Mouse (Mus musculus) retina, postnatal 1 day (tissue): ENCODE data around the gene Mgat1.

Experiments
- DNase-seq: peaks from one replicate; pipeline ENCODE4 v3.0.0-alpha.2; 2012

The Mgat1 gene

DNA sequence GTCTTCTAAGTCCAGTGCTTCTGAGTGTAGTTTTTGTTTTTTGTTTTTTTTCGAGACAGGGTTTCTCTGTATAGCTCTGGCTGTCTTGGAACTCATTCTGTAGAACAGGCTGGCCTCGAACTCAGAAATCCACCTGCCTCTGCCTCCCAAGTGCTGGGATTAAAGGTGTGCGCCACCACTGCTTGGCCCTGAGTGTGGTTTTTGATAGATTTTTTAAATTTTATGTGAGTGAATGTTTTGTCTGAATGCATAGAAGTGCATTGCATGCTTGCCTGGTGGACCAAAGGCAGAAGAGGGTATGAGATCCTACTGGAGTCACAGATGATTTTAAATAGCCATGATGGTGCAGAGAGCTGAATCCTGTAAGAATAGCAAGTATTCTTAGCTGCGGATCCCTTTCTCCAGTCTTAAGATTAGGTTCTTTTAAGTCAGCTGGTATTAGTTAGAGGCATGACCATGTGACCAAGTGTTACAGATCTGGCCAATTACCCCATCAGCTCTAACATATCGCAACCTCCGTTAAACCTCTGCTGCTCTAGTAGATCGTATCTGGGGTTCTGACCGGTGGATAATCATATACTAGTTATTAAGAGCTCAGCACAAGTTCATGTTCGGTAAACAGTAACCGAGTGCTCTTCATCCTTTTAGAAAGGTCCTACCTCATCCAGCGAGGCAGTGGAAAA is 906 bp upstream of the Mgat1 start:
- peak; percentile 60 for DNase-seq

DNA sequence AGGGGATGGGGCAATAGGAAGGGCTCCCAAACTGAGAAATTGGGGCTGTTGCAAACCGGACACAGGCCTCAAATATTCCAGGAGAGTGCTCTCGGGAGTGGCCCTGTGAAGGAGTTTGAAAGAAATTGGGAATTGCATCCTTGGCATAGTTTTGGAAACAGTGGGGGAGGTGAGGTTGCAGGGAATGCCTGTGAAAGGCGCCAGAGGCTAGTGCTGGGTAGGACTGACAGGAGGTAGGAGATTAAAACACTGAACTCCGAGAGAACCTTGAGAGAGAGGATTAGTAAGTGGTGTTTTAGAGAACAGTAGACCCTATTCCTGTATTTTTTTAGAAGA is 572 bp downstream of the Mgat1 start:
- no peak for DNase-seq

DNA sequence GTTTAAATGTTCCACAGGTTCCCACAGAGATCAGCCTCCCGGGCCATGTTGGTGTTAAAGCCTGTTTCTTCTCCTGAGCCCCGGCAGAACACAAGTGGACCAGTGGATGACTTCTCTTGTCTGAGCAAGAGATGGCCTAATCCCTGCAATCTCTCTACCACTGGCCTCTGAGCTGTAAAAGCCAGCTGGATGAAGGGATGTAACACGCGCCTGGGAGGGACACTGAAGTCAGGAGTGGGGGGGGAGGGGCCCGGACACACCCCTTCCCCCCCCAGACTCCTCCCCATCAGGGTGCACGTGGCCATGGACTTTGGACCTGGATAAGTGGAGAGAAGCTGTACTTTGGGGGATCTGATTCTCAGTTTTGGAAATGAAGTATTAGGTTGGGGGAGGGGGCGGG is 1.2 kb downstream of the Mgat1 start:
- peak; percentile 67 for DNase-seq

DNA sequence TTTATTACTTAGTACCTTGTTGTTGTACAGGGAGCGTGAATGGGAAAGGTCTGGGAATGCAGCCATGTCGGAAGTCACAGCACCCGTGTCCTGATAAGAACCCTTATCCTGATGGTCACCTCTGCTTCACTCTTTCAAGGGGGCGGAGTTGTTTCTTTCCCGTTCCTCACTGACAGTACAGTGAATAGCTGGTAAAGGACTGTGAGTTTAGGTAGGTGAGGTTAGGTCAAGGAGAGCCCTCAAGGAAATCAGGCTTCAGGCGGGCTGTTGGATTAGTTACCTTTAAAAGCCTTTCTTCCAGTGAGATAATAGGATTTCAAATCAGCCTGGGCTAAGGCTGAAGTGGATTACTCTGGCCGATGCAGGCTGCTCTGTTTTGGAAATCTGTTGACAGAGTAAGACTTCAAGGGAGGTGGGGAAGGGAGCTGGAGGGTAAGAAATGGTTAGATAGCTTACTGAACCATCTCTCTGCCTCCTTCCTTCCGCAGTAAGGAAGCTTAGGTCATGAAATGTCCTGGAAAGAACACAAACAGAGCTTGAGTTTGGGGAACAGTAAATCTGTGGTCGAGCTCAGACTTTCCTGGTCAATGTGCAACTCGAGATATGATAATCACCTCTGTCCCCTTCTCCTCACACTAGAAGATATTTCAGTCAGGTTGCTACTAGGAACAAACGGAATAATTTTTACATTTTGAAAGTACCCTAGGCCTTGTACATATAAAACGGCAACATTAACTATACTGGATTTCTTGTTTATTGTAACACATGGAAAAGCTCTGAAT is 1.8 kb downstream of the Mgat1 start:
- peak; percentile 66 for DNase-seq

DNA sequence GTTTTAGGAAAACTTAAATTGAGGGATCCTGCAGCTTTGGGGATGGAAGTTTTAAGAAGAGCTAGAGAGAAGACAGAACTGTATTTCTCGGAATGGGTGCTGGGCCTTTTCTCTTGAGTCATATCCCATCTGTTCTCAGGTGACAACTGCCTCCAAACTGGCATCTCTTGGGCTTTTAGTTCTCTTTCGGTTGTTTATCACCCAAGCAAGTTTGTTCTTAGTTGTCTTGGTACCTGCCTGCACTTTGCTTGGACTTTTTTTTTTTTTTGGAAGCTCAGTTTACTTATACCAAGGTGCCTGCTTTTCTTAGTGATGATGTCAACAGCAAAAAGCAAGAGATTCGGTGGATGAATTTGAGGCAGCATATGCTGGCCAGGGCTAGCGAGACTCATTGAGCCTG is 2.5 kb downstream of the Mgat1 start:
- no peak for DNase-seq

DNA sequence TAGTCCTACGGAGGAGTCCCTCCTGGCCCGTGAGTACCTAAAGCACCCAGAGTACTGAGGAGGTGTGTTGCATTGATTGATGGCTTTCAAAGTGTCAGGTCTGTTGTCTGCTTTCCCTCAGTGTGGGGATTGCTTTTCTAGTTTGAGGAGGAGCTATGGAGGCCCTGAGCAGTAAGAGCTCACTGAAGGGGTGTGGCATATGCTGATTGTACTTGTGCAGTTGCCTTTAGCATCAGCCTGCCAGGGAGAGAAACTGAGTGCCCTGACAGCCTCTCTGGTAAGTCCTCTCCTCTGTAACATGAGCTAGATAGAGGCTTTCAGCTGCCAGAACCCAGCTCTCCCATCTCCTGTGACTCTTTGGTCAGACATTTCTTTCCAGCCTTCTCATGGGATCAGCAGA is 3.3 kb downstream of the Mgat1 start:
- DNase-seq: no peak

DNA sequence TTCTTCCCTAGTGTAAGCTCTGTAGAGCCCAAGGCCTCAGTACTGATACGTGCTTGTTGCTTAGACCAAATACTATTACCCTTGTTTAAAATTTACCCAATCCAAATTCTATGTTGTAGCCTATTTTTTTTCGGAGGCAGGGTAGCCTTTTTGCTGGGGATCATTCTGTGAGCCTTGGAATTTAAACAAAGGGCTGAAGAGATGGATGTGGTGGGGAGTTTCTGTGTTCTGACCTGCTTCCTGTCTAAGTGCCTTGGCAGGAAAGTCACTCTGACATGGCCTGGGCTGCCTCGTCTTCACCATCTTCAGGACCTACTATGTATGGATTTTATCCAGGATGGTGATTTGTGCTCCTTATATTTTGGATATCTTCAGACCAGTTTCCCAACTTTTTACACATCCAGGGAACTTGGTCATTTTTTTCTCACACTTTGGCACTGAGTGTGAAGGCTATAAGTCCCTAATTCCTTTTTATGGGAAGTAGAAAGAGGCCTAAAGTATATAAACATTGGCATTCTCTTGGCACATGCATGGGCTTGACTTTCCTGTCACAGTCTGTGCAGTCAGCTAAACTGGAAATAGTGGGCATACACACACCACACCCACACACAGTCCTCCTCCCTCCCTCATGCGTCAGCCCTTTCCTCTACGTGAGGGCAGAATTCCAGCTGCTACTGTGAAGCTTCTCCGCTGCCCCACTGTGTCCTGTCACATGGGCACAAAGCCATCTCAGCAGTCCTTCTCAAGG is 4.4 kb downstream of the Mgat1 start:
- no peak for DNase-seq

DNA sequence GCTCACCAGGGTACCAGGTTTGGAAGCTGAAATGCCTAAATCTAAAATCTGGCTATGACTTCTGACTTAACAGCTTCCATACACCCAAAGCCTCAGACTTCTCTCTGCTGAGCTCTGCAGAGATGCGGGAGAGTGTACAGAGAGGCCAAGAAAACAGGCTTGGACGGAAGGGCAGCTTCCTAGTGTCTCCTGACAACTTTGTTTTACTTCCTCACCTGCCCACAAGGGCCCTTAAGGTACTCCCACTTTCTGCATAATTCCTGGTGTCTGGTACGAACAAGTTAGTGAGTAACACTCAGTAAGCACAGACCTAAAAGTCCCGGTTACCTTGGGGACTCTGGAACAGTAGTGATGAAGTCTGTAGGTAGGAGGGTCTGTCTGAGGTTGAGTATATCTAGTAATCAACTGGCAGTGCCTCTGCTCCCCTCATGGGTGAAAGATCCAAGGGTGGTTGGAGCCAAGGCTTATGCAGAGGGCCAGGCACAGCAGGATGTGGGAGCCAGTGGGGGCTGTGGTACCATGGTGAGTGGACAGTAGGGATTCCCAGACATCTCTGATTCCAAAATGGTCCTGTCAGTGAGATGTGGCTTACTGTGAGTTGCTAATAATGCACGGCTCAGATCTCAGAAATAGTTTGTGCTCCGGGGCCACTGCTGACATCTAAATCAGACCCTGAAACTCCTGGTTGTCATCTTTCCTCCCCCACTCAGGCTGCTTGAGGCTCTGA is 5.1 kb downstream of the Mgat1 start:
- no peak for DNase-seq

DNA sequence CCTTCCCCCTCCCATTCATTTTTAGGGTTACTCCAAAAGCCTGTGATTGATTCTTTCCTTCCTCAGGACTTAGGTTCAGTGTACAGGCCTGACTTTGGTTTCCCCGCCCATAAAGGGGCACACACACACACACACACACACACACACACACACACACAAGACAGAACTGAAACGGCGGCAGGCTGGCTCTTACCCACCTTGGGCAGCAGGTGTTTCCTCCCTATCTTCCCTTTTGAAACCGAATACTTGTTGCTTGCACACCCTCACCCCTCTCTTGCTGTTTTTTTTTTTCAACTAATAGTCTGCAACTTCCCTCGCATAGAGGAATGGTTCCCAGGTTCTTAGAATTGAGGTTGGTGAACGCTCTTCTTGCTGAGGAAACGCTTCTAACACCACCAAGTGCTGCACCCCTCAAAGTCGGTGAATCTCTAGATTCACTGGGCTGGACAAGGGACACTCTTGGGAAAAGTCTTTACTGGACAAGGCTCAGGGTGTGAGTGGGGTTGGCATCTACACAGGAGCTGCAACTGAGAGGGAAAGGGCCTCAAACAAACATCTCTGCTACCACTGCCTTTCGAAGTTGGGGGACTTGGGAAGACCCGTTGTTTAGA is 5.9 kb downstream of the Mgat1 start:
- DNase-seq: no peak

DNA sequence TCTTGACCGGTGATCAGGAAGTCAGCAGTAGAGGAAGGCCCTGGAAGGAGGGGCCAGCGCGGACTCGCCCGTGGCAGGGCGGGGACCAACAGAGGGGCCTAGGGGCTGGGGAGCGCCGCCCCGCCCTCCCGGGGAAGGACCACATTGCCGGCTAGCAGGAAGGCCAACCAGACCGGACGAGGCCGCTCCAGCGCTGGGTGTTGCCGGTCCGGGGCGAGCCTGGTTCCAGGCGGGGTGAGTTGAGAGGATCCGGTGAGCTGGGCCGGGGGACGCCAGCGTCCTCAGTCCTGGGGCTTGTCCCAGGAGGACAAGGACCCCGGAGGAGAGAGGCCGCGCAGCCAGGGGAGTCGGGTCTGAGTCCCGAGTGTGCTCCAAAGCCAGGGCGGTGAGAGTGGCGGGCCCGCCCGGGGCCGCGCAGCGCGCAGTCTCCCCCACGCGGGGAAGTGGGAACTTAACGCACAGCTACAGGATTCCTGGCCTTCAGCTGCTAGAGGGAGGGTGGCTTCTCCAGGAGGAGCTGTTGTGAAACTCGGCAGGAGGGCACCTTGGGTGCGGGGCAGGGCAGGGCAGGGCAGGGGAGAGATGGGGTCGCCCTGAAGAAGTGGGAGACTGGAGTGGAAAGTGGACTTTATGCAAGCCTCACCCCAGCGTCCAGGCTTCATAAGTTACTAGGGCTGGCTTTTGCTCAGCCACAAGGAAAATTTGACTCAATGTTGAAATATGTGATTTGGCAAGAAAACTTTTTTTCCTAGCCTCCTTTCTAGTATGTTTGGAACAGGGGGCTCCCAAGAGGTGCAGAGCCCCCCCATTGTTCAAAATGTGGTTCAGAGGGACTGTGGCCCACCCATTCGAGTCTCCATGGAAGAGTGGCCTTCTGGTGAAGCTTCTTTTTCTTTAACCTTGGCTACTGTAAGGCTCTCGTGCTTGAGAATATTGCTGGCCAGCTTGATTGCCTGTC is 6.7 kb downstream of the Mgat1 start:
- DNase-seq: peak; percentile 86

DNA sequence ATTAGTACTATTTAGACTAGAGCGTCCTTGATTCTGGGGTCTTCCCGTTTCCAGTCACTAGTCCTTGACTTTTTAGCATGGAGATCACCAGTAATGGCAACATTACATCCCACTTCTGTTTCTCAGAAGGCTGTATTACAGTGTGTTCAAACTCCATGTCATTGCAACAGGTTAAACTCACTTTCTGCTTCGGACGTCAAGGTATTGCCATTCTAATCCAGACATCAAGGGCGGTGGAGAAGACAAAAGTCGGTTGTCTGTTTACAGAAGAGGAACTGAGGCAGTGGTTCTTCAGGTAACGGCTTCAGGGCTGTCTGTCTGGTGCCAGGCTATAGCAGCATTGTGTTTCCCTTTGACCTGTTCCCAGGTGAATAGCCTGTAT is 7.4 kb downstream of the Mgat1 start:
- DNase-seq: no peak

DNA sequence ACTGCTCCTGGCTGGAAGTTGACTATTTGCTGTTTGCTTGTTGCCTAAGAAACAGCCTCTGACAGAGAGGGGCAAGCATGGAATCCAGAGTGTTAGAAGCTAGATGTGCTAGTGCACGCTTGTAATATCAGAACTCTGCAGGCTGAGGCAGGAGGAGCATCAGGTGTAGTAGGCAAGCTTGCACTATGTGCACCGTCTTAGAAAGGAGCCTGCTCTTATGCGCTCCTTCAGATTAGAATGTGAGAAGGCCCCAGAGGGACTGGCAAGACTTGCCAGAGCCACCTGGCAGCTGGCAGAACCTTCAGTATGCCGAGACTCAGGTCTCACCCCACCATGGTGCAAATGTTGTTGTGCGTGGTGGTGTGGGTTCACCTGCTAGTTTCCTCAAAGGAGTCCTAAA is 8.1 kb downstream of the Mgat1 start:
- DNase-seq: no peak

DNA sequence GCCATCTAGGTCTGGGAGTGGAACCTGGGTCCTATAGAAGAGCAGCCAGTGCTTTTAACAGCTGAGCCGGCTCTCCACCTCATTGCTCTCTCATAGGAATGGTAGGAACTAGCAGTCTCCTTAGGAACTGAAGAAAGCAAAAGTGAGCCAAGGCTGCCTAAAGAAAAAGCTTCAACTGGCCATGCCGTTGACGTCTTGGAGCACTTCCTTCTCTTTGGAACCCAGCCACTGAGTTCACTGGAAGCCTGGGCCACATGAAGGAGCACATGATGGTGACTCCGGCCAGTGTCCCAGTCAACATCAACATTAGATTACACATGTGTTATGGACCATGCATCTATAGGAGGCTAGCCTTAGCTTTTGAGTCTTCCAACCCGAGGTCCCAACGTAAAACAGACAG is 9.0 kb downstream of the Mgat1 start:
- no peak for DNase-seq

DNA sequence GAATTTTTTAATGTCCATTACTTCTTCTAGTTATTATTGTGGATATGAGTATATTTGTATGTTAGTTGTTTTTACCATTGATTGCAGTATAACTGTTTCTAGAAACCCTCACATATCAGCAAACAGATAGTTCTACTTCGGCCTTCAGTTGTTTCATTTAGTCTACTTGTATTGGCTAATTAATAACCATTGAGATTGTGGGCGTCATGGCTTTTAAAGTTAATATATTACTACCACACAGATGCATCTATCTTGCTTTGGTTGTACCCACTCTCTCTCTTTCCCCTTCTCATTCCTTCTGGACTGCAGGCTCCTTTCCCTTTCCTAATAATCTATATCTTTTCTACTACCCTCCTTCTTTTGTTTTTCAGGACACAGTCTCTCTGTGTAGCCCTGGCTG is 15.3 kb downstream of the Mgat1 start:
- DNase-seq: no peak

DNA sequence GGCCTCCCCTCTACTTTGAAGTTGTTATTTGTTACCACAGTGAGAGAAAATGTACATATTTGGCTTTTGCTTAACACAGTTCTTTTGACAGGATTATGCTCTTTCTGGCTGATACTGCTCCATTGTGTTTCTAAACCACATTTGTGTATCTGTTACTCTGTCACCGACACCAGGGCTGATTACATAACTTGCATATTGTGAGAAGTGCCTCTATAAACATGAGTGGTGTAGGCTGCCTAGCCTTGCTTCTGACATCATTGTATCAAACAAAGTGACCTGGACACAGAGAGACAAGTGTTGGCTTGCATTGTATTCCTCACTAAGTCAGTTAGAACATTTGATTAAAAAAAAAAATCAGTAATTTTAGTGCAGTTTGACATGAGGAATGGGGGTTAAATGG is 15.8 kb downstream of the Mgat1 start:
- DNase-seq: no peak

DNA sequence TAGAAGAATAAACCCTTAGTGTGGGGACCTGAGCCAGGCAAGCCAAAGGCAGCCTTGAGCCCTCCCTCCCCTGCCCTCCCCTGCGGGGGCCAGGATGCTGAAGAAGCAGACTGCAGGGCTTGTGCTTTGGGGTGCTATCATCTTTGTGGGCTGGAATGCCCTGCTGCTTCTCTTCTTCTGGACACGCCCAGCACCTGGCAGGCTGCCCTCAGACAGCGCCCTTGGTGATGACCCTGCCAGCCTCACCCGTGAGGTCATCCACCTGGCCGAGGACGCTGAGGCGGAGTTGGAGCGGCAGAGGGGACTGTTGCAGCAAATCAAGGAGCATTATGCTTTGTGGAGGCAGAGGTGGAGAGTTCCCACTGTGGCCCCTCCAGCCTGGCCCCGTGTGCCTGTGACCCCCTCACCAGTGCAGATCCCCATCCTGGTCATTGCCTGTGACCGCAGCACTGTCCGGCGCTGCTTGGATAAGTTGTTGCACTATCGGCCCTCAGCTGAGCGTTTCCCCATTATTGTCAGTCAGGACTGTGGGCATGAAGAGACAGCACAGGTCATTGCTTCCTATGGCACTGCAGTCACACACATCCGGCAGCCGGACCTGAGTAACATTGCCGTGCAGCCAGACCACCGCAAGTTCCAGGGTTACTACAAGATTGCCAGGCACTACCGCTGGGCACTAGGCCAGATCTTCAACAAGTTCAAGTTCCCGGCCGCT is 16.8 kb downstream of the Mgat1 start:
- no peak for DNase-seq

DNA sequence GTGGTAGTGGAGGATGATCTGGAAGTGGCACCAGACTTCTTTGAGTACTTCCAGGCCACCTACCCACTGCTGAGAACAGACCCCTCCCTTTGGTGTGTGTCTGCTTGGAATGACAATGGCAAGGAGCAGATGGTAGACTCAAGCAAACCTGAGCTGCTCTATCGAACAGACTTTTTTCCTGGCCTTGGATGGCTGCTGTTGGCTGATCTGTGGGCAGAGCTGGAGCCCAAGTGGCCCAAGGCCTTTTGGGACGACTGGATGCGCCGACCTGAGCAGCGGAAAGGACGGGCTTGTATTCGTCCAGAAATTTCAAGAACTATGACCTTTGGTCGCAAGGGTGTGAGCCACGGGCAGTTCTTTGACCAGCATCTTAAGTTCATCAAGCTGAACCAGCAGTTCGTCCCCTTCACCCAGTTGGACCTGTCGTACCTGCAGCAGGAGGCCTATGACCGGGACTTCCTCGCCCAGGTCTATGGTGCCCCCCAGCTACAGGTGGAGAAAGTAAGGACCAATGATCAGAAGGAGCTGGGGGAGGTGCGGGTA is 17.4 kb downstream of the Mgat1 start:
- no peak for DNase-seq

DNA sequence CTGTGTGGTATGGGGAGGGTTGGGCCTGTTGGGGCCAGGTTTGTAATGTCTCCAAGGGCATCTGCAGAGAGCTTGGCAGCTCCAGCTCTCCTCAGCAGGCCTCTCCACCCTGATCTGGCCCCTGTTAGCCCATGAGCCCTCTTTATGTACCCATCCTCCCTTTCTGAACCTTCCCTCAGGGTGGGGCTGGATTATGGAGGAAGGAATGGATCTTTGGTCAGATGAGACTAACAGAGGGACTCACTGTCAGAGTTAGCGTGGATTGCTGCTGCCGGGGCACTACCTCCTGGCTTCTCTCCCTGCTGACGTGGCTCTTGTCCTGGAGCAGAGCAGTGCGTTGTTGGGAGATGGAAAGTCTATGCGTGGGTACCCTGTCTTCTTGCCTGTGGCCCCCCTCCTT is 18.3 kb downstream of the Mgat1 start:
- no peak for DNase-seq

DNA sequence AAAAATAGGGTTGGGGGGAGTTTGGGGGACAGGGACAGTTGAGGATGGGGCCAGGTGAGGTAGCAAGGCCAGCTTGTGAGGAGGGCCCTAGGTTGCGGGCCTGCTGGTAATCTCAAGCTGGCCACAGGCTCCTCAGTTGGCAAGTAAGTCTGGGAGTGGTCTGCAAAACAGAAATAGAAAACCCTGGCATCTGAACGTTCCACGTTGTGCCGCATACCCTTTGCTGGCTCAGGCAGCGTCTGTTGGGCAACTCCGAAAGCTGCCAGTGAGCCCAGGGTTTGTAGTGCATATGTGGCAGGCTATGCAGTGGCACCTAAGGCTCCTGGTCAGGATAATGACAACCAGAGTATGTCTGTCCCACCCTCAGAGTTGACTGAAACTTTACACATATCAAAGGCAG is 19.2 kb downstream of the Mgat1 start:
- DNase-seq: no peak

DNA sequence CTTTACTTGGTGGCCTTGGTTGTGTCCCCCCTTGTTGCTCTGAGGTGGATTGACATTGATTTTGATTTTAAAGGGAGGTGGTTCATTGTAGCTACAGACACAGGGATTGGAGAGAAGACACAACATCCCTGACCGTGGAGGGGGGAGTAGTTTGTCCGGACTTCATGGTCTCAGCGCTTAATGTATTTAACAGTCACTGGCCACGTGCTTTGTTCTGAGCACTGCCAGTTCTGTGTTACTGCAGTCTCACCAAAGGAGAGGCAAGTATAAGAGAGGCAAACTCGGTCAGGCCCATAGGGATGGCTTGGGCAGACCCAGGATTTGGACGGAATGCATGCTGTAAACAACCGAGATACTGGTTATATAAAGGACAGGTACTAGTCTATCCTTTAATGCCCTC is 20.1 kb downstream of the Mgat1 start:
- no peak for DNase-seq

DNA sequence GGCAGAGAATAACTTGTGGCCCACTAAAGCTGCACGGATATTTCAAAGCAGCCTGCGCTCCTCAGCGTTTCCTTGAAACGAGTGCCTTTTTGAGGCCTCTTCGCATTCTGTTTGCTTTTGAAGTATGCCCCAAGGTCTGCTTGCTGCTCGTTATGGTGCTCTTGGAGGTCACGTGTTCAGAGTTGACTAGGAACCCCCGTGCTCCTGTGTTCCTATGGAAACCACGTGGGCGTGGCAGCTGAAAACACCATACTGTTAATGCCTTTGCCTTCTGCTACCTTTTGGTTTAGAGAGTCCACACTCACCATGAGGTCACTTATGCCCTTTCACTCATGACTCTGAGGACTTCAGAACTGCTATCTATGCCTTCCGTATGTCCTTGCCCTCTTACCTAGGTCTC is 20.6 kb downstream of the Mgat1 start:
- no peak for DNase-seq
